Mouse (Mus musculus) testis, postnatal 14 days (tissue): Measurements from ENCODE around the gene Emc3.

Source experiments
- DNase-seq: peaks from one replicate; pipeline ENCODE4 v3.0.0; 2021; ENCODE audit warnings: low spot score

Emc3 gene

DNA sequence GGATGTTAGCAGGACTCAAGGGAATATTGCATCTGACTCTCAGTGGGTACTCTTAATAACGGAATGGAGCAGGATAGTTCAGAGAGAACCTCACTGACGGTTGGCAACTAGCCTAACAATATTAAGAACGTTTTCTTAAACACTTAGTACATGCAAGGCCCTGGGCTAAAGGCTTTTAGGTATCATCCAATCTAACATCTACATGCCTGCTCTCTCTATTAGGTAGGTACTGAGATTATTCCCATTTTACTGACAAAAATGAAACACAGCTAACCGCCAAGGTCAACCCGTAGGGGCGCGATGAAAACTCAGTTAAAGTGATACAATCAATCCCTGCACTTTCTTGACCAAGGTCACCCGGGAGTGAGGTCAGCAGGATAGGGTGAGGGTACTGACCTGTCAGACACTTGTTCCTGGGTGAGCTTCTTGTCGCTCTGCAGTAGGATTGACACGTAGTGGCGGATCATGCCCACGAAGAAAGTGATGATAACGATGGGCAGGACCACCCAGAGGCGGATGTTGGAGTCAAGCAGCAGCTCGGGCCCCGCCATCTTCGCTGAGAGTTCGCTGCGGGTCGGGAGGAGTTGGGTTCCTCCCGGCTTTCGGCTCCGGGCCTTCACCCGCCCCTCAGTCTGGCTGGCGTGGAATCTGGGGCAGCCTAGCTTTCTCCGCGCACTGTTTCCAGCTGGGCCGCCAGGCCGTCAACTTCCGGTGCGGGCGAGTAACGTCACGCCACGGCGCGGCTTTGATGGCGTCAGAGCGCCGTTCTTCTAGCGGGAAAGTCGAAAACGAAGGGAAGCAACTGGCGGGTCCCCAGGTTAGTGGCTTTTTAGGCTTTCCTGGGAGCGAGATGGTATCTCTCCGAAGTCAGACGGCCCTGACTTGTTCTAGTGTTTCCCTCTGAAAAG is at the start of gene Emc3, which contains the start of gene Fancd2:
TSS of gene Emc3 (minus strand) at position 721 of the 908 bp plus-strand sequence.
TSS of gene Fancd2 (plus strand) at position 751 of the 908 bp plus-strand sequence.
- DNase-seq: peak; percentile 92

DNA sequence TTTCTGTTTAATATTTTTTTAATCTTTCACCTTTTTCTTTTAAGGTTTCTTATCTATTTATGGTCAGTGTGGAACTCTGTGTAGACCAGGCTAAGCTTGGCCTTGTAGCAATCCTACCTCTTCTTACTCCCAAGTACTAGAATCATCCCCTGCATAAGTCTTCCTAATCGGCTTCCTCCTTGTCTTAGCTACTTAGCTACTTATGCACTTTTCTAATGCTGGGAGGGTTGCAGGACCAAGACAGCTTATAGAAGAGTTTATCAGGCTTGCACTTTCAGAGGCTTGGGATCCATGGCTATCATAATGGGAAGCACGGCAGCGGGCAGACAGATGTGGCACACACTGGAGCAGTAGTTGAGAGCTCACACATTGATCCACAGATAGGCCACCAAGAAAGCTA is 47.9 kb upstream of the Emc3 start:
- DNase-seq: no peak

DNA sequence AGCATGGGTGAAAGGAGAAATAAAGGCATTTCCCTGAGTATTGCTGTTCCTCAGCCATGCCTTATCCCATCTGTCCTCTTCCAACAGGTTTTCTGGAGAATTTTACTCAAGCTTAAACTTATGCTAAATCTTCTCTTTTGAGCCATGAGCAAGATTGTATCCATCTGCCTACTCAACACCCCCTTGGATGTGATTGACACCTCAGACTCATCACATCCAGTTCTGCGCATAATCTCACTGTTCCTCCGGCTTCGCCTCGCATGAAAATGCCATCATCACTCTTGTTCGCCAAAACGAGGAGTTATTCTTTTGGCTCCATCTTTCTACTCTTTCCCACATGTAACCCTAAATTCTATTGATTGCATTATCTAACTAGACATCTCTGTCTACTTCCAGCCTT is 44.6 kb upstream of the Emc3 start:
- DNase-seq: no peak

DNA sequence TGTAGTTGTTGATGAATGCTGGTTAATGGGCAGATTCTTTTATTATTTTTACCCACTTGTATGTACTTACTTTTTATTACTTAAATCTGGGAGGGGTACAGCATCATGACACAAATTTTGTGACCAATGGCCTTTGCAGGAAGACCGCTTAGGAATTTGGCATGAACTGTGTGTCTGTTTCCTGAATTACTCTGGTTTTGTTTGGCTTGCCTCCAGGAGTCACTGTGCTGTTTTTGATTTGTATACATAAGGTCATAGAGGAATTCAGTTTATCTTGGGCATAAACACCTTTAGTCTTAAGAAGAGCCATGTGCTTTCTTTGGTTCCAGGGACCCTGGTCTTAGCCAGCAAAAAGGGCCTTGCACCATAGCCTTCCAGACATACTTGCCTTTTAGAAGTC is 33.1 kb upstream of the Emc3 start:
- DNase-seq: no peak

GRCm38 (mm10) chr6:113559736-113560135 is 28.3 kb upstream of the Emc3 start:
- DNase-seq: no peak

DNA sequence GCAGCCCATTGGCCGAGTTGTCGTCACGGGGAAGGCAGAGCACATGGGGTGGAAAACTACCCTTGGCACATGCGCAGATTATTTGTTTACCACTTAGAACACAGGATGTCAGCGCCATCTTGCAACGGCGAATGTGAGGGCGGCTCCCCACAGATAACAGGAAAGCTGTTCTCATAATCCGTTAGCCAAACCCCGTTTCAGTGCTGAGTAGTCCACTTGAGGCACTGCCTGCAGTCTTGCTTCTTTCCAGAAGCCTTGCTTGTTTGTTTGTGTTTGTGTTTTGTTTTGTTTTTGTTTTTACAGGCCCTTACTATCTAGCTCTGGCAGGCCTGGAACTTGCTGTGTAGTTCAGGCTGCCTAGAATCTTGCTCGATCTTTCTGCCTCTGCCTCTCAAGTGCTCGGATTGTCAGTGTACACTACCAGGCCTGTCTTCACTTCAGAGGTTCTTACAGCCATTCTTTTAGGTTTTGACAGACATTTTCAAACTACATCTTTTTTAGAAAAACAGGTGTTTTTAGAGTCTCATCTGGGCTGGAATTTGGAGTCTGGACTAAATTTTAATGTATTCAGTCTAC is 12.5 kb upstream of the Emc3 start:
- DNase-seq: no peak

DNA sequence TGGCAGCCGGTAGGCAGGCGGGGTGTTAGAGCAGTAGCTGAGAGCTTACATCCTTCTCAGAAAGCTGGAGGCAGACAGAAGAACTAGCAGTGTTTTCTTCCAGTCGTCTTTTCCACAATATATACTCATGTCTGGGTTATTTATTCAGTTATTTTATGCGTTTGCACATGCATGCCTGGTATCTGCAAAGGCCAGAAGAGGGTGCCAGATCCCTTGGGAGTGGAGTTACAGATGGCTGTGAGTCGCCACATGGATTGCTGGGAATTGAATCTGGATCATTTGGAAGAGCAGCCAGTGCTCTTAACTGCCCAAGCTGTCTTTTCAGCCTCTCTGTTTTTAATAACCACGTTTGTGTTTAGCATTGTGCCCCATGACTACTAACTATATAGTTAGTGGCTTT is 10.2 kb upstream of the Emc3 start:
- DNase-seq: no peak

DNA sequence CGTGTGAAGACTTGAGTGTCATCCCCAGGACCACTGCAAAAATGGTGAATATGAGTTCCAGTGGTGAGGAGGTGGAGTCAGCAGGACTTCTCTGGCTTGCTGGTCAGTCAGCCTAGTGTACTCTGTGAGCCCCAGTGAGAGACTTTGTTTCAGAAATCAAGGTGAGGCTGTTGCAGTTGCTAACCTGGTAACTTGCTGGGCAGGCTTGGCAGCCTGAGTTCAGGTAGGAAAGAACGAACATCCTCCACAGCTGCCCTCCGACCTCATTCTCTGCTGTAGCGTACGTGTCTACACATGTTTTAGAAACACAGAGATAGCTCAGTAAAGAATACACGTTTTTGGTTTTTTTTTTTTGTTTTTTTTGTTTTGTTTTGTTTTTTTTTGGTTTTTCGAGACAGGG is 3.4 kb upstream of the Emc3 start:
- no peak for DNase-seq

DNA sequence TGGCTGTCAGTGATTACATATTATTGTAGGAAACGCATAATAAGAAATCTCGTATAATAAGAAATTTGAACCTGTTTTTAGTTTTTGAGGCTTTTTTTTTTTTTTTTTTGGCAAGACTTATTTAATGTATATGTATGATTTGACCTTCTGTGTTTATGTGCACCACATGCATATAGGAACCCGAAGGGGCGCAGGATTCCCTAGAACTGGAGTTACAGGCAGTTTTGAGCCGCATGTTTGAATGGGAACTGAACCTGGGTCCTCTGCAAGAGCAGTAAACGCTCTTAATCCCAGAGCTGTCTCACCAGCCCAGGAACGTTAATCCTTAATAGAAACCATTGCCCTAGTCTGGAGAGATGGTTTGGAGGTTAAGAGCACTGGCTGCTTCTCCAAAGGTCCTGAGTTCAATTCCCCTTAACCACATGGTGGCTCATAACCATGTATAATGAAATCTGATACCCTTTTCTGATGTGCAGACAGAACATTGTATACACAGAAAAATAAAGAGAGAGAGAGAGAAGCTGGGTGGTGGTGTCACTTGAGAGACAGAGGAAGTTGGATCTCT is 470 bp upstream of the Emc3 start:
- DNase-seq: no peak

- DNase-seq: no peak
Measured at GRCm38 (mm10) chr6:113523420-113523819, 8.0 kb downstream of the Emc3 start.

DNA sequence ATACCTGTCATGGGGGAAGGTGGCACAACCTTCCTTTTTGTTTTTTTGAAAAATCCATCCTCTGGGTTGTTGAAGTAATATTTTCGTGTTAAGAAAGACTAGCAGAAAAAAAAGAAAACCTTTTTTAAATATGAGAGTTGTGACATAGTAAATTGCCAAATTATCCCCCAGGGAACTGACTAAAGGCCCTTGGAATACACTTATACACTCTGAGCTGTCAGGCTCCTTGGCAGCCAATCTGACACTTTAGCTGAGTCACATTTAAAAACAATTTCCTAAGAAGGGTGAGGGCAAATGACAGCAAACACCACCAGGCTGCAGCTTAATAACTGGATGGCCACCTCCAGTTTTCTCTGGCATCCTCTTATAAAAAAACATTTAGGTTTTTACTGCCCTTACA is 9.1 kb downstream of the Emc3 start:
- DNase-seq: no peak

GRCm38 (mm10) chr6:113517434-113518080 is 13.9 kb downstream of the Emc3 start:
- DNase-seq: no peak

GRCm38 (mm10) chr6:113514600-113514999 is 16.9 kb downstream of the Emc3 start:
- DNase-seq: no peak

DNA sequence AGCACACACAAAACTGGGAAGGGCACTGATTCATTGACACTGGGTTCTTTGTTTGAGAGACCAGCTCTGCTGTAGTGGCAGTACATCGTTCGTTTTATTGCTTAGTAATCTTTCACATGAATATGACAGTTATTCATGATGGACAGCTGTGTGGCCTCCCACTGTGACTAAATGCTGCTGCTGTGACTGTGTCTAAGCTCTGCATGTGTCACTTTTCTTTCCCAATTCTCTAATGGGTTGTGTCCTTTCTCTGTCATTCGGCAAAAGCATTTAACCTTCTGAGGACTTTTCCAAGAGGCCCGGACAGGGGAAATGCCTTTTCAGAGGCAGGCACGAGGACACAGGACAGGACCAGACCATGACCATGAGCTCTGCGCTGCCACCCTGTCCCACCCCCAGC is 17.5 kb downstream of the Emc3 start:
- DNase-seq: no peak

DNA sequence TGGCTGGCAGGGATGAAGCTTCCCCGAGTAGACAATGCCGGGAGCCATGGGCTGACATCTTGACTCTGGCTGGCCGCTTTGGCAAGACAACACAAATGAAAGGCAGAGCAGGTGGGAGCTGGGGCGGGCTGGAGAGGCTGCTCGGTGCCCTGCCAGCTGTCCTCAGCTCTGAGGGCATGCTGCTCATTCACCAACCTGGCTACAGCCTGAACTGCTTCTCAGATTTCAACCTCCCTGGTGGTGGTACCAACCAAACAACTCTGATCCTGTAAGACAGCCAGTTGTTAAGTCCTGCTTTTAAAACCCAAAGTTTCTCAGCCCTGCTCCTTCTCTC is 22.5 kb downstream of the Emc3 start:
- DNase-seq: no peak

GRCm38 (mm10) chr6:113508272-113508946 is 23.0 kb downstream of the Emc3 start:
- no peak for DNase-seq

GRCm38 (mm10) chr6:113507130-113507529 is 24.3 kb downstream of the Emc3 start:
- no peak for DNase-seq

GRCm38 (mm10) chr6:113505689-113506088 is 25.8 kb downstream of the Emc3 start:
- DNase-seq: no peak

DNA sequence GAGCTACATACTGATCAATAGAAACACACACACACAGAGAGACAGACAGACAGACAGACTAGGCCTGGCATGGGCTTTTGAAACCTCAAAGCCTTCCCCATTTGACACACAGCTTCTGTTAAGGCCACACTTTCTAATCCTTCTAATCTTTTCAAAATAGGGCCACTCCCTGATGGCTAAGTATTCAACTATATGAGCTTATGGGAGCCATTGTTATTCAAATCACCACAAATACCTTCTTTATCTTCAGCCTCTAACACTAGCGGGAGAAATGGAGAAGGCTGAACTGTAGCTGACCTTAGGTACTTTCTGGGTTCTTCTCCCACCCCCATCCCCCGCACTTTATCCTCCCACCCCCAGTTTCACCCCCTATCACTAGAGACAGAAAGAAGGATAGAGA is 28.7 kb downstream of the Emc3 start:
- no peak for DNase-seq

- DNase-seq: peak; percentile 39
Measured at GRCm38 (mm10) chr6:113501388-113502084, 29.9 kb downstream of the Emc3 start, which contains the start of gene Prrt3. Gene Prrt3 (minus strand): TSS chr6:113501931.

- no peak for DNase-seq
Measured at GRCm38 (mm10) chr6:113499346-113499745, 32.1 kb downstream of the Emc3 start.
